Mouse (Mus musculus) megakaryocyte, embryonic 14.5 days (primary cell): Measurements from ENCODE around the gene Kdsr.

Experiments used
- FLI1 ChIP-seq: IDR thresholded peaks from 2 replicates; pipeline ENCODE4 v1.6.1; 2012; ENCODE audit warnings: low read length, inconsistent platforms, mixed read lengths
- GATA1 ChIP-seq: IDR thresholded peaks from 3 replicates; pipeline ENCODE4 v1.6.1; 2012; ENCODE audit warnings: mixed read lengths, low read length, inconsistent platforms, borderline replicate concordance

DNA sequence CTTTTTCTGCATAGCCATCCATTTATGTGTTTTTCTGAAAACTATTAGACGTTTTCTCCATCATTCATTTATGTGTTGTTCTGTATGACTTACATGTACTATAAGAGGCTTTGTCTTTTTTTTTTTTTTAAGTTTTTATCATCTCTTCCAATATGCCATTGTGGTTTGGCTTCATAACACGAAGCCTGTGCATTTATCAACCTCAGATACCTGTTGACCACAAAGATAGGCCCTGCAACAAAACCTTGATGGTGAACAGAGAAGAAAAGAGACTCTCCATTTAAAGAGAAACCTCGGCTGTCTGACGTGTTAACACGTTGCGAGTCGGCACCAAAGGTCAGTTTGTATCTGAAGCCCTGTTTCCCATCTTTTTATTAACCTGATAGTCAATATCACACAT, 49.3 kb downstream of the Kdsr start:
- TF ChIP-seq GATA1 (no peak), FLI1 (no peak)
